Mouse (Mus musculus): ENCODE measurements around the gene Pcdh17. TPM values are rescaled to one million over a fixed set of nuclear protein-coding genes. Genes with fewer than 3 reads are reported as not detected.
A peak's percentile ranks its signal among the peaks of the same experiment; 100 is the strongest.

The Pcdh17 gene
- polyA plus RNA-seq, 1 experiment from 2014 or later = 42.6 TPM

DNA sequence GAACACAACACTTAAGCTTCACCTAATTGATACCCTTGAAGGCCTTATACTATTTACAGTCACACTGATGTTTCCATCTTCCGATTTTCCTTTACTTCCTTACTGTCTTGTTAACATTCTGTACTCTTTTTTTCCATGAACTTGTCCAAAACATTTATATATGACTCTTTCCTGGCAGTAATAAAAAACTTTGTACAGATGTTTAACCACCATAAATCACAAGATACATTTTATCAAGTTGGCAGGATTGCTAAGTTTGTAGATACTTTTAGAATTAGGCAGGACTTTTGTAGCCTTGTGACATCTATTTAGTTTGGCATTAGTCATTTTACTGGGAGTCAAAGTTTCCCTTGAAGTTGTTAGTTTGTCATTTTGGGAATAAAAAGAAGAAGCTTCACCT, 32.1 kb downstream of the Pcdh17 start:
- Histone ChIP-seq H3K36me3 (ENCODE audit: control insufficient read depth, insufficient read depth, low read length) (no peaks in the 10 kb centered on the region), H3K4me1 (ENCODE audit: control insufficient read depth, insufficient read depth, low read length) (peaks cover 2% of the 10 kb centered on the region; the same call in 1 of the 2 replicates), H3K27me3 (ENCODE audit: control insufficient read depth, insufficient read depth, low read depth, low read length) (no peaks in the 10 kb centered on the region), H3K9me3 (replicated peaks; ENCODE audit: control insufficient read depth, low read length, poor library complexity, severe bottlenecking) (no peaks in the 10 kb centered on the region), H3K27ac (ENCODE audit: low read length) (no peak overlapping the region), H3K4me2 (ENCODE audit: low read length) (no peak overlapping the region), H3K4me3 (ENCODE audit: low read depth, low read length) (no peak overlapping the region), H3K9ac (ENCODE audit: low read depth, low read length) (no peak overlapping the region)
- ATAC-seq = no peak
- WGBS = 84% methylated on average over 1 of the region's 1 CpGs

DNA sequence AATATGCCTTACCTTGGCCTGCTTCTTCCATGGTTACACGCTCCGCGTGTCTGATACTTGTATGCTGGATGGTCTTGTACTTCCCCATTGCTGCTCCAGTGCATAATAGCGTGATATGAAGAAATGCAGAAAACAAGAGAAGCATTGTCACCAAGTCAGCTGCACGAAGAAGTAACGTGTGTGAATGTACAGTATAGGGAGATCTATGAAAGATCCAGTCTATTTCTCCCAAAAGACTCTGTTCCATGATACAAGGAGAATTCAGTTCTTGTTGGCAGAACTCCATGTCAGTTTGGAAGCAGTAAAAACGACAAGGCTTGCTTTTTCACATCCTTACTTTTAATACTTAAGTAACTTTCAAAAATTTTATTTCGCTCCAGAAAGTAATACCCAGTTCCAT, 33.0 kb downstream of the Pcdh17 start:
- 83% methylated on average over 8 of the region's 8 CpGs for WGBS
- no peak overlapping the region for H3K4me3 ChIP-seq (ENCODE audit: low read depth, low read length)
- ATAC-seq = no peak
- no peaks in the 10 kb centered on the region for H3K9me3 ChIP-seq (replicated peaks; ENCODE audit: control insufficient read depth, low read length, poor library complexity, severe bottlenecking)
- H3K27me3 ChIP-seq (ENCODE audit: control insufficient read depth, insufficient read depth, low read depth, low read length) = no peaks in the 10 kb centered on the region
- H3K4me1 ChIP-seq (ENCODE audit: control insufficient read depth, insufficient read depth, low read length) = peaks cover 2% of the 10 kb centered on the region; the same call in 1 of the 2 replicates
- H3K36me3 ChIP-seq (ENCODE audit: control insufficient read depth, insufficient read depth, low read length) = no peaks in the 10 kb centered on the region
- H3K4me2 ChIP-seq (ENCODE audit: low read length) = no peak overlapping the region
- H3K9ac ChIP-seq (ENCODE audit: low read depth, low read length) = no peak overlapping the region
- H3K27ac ChIP-seq (ENCODE audit: low read length) = no peak overlapping the region

DNA sequence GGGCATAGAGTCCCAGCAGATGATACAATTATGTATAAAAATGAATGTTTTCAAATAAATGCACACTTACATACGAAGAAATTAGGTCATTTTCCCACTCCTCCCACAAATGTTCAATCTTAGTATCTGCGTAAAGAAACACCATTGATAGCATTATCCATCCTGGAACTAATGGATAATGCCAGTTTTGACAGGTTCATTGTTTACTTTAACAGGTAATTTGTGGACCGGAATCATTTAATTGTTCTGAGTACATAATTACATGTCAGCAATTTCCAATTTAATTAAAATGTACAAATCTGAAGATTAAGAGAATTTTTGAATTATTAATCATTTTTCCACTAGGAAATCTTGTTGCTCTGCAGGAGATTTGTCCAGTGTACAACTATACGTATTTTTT, 33.5 kb downstream of the Pcdh17 start:
- Histone ChIP-seq H3K27ac (ENCODE audit: low read length) (no peak overlapping the region), H3K9me3 (replicated peaks; ENCODE audit: control insufficient read depth, low read length, poor library complexity, severe bottlenecking) (no peaks in the 10 kb centered on the region), H3K4me2 (ENCODE audit: low read length) (no peak overlapping the region), H3K4me3 (ENCODE audit: low read depth, low read length) (no peak overlapping the region), H3K36me3 (ENCODE audit: control insufficient read depth, insufficient read depth, low read length) (no peaks in the 10 kb centered on the region), H3K4me1 (ENCODE audit: control insufficient read depth, insufficient read depth, low read length) (peaks cover 2% of the 10 kb centered on the region; the same call in 1 of the 2 replicates), H3K27me3 (ENCODE audit: control insufficient read depth, insufficient read depth, low read depth, low read length) (no peaks in the 10 kb centered on the region), H3K9ac (ENCODE audit: low read depth, low read length) (no peak overlapping the region)
- 61% methylated on average over 4 of the region's 4 CpGs for WGBS
- no peak for ATAC-seq

DNA sequence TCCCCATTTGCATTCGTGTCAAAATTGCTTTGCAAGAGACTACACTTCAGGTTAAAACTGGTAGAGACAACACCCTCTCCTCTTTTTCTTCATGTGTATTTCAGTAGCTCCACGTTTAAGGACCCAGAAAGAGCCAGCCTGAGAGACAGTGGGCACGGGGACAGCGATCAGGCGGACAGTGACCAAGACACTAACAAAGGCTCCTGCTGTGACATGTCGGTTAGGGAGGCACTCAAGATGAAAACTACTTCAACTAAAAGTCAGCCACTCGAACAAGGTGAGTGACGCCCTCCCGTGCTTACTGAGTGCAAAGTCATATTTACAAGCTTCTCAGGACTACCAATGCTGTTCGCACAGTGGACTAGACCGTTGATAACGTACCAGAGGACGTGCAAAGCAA, 34.0 kb downstream of the Pcdh17 start:
- WGBS = 37% methylated on average over 13 of the region's 13 CpGs
- no peak overlapping the region for H3K4me2 ChIP-seq (ENCODE audit: low read length)
- 0 out of 2 replicates have a peak, but pooled peaks have one; percentile 42 for ATAC-seq

DNA sequence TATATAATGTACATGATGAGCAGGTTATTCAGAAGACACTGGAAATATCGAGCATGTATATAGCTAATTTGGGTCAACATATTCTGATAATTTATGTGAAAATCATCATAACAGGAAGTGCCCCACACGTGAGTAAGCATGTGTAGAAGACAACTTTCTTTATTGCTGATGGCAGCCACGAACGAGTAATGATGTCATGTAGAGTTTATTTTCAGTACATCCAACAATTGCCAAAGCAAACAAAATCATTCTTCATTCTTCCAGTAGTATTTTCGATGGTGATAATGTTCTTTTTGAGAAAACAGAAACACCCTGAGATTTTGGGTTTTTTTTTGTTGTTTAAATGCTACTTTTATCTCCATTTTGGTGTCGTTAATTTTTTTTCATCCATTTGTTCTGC, 37.2 kb downstream of the Pcdh17 start:
- no peaks in the 10 kb centered on the region for H3K9me3 ChIP-seq (replicated peaks; ENCODE audit: control insufficient read depth, low read length, poor library complexity, severe bottlenecking)
- 86% methylated on average over 6 of the region's 6 CpGs for WGBS
- no peak overlapping the region for H3K4me3 ChIP-seq (ENCODE audit: low read depth, low read length)
- ATAC-seq = no peak
- H3K36me3 ChIP-seq (ENCODE audit: control insufficient read depth, insufficient read depth, low read length) = no peaks in the 10 kb centered on the region
- no peak overlapping the region for H3K9ac ChIP-seq (ENCODE audit: low read depth, low read length)
- peaks cover 2% of the 10 kb centered on the region; the same call in 1 of the 2 replicates for H3K4me1 ChIP-seq (ENCODE audit: control insufficient read depth, insufficient read depth, low read length)
- H3K27ac ChIP-seq (ENCODE audit: low read length) = no peak overlapping the region
- no peaks in the 10 kb centered on the region for H3K27me3 ChIP-seq (ENCODE audit: control insufficient read depth, insufficient read depth, low read depth, low read length)
- no peak overlapping the region for H3K4me2 ChIP-seq (ENCODE audit: low read length)

More for the DNA sequence above, 34.0 kb downstream of the Pcdh17 start:
- H3K27ac ChIP-seq (ENCODE audit: low read length) = peak overlapping the region; percentile 28; the same call in 1 of the 2 replicates
- no peaks in the 10 kb centered on the region for H3K36me3 ChIP-seq (ENCODE audit: control insufficient read depth, insufficient read depth, low read length)
- peaks cover 2% of the 10 kb centered on the region; the same call in 1 of the 2 replicates for H3K4me1 ChIP-seq (ENCODE audit: control insufficient read depth, insufficient read depth, low read length)
- no peak overlapping the region for H3K4me3 ChIP-seq (ENCODE audit: low read depth, low read length)
- no peaks in the 10 kb centered on the region for H3K9me3 ChIP-seq (replicated peaks; ENCODE audit: control insufficient read depth, low read length, poor library complexity, severe bottlenecking)
- H3K27me3 ChIP-seq (ENCODE audit: control insufficient read depth, insufficient read depth, low read depth, low read length) = no peaks in the 10 kb centered on the region
- H3K9ac ChIP-seq (ENCODE audit: low read depth, low read length) = no peak overlapping the region

DNA sequence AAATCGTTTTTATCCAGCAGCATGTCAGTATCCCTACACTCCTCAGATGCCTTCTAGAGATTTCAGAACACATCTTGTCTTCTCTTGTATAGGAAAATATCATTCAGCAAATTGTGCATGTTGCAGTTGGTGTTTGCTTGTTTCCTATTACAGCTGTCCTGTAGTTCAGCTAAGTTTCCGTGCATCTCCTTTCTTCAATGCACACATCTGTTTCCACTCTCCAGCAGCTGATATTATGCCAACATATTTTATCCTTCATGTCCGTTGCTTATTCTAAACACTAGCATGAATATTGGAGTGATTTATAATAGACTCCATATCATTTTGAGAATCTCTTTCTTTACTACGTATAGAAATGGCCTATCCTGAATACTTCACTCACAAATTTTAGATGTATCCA, 41.0 kb downstream of the Pcdh17 start:
- no peaks in the 10 kb centered on the region for H3K27me3 ChIP-seq (ENCODE audit: control insufficient read depth, insufficient read depth, low read depth, low read length)
- H3K4me1 ChIP-seq (ENCODE audit: control insufficient read depth, insufficient read depth, low read length) = no peaks in the 10 kb centered on the region
- no peak overlapping the region for H3K27ac ChIP-seq (ENCODE audit: low read length)
- H3K36me3 ChIP-seq (ENCODE audit: control insufficient read depth, insufficient read depth, low read length) = no peaks in the 10 kb centered on the region
- no peak for ATAC-seq
- no peak overlapping the region for H3K4me2 ChIP-seq (ENCODE audit: low read length)
- WGBS = 90% methylated on average over 4 of the region's 4 CpGs
- no peak overlapping the region for H3K9ac ChIP-seq (ENCODE audit: low read depth, low read length)
- H3K9me3 ChIP-seq (replicated peaks; ENCODE audit: control insufficient read depth, low read length, poor library complexity, severe bottlenecking) = no peaks in the 10 kb centered on the region
- H3K4me3 ChIP-seq (ENCODE audit: low read depth, low read length) = no peak overlapping the region

DNA sequence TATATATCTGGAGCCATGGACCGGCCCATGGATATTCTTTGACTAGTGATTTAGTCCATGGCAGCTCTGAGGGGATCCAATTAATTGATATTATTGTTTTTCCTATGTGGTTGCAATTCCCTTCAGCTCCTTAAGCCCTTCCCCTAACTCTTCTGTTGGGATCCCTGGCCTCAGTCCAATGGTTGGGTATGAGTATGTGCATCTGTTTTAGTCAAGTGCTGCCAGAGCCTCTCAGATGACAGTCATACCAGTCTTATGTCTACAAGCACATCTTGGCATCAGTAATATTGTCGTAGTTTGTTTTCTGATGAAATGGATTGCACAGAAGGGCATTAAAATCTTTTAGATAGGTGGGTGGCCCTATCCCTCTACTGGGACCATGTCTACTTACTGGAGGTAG, 67.6 kb downstream of the Pcdh17 start:
- ATAC-seq = no peak
- H3K9ac ChIP-seq (ENCODE audit: low read depth, low read length) = no peak overlapping the region
- 100% methylated on average over 2 of the region's 2 CpGs for WGBS
- H3K27ac ChIP-seq (ENCODE audit: low read length) = no peak overlapping the region
- H3K4me3 ChIP-seq (ENCODE audit: low read depth, low read length) = no peak overlapping the region
- no peaks in the 10 kb centered on the region for H3K4me1 ChIP-seq (ENCODE audit: control insufficient read depth, insufficient read depth, low read length)
- no peak overlapping the region for H3K4me2 ChIP-seq (ENCODE audit: low read length)
- no peaks in the 10 kb centered on the region for H3K9me3 ChIP-seq (replicated peaks; ENCODE audit: control insufficient read depth, low read length, poor library complexity, severe bottlenecking)
- H3K27me3 ChIP-seq (ENCODE audit: control insufficient read depth, insufficient read depth, low read depth, low read length) = no peaks in the 10 kb centered on the region
- H3K36me3 ChIP-seq (ENCODE audit: control insufficient read depth, insufficient read depth, low read length) = no peaks in the 10 kb centered on the region

DNA sequence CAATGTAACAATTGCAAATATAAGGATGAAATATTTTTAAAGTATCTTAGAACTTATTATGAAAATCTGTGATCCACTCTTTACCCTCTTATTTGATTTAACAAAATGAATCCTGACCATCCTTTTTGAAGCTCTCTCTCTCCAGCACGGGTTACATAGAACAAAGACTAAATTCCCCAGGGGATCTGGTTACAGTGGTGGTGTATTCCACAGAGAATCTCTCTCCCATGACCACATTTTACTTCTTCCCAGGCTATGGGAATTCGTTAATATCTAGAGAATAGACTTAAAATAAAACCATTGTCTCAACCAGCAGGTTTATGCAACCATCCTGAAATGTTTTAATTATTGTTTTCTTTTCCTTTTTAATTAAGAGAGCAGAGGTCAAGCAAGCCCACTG, 89.0 kb downstream of the Pcdh17 start:
- Histone ChIP-seq H3K9me3 (replicated peaks; ENCODE audit: control insufficient read depth, low read length, poor library complexity, severe bottlenecking) (no peaks in the 10 kb centered on the region), H3K4me2 (ENCODE audit: low read length) (no peak overlapping the region), H3K4me1 (ENCODE audit: control insufficient read depth, insufficient read depth, low read length) (no peaks in the 10 kb centered on the region), H3K36me3 (ENCODE audit: control insufficient read depth, insufficient read depth, low read length) (peaks cover 4% of the 10 kb centered on the region; the same call in 1 of the 2 replicates), H3K27ac (ENCODE audit: low read length) (no peak overlapping the region), H3K27me3 (ENCODE audit: control insufficient read depth, insufficient read depth, low read depth, low read length) (no peaks in the 10 kb centered on the region), H3K9ac (ENCODE audit: low read depth, low read length) (no peak overlapping the region), H3K4me3 (ENCODE audit: low read depth, low read length) (no peak overlapping the region)
- no peak for ATAC-seq
- WGBS = 16% methylated on average over 2 of the region's 2 CpGs

DNA sequence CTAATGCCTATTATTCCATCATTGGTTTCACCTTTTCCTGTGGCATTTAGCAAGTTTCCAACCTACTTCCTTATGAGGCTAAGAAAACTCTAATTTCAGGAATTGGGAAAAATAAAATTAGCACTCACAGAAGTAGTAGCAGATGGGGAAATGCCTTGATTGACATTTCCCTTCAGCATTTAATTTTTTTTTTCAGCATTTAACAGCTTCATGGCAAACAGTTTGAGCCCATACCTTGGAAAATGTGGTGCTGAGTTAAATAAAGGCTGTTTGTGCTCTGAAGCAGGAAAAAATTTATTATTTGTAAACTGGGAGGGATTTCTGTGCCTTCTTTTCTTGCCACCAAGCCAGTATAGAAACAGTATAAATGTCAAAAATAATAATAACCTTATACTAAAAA, 91.9 kb downstream of the Pcdh17 start:
- Histone ChIP-seq H3K27ac (ENCODE audit: low read length) (no peak overlapping the region), H3K36me3 (ENCODE audit: control insufficient read depth, insufficient read depth, low read length) (peaks cover 4% of the 10 kb centered on the region; the same call in 1 of the 2 replicates), H3K4me3 (ENCODE audit: low read depth, low read length) (no peak overlapping the region), H3K9ac (ENCODE audit: low read depth, low read length) (no peak overlapping the region), H3K4me2 (ENCODE audit: low read length) (no peak overlapping the region), H3K4me1 (ENCODE audit: control insufficient read depth, insufficient read depth, low read length) (no peaks in the 10 kb centered on the region), H3K27me3 (ENCODE audit: control insufficient read depth, insufficient read depth, low read depth, low read length) (no peaks in the 10 kb centered on the region), H3K9me3 (replicated peaks; ENCODE audit: control insufficient read depth, low read length, poor library complexity, severe bottlenecking) (no peaks in the 10 kb centered on the region)
- no peak for ATAC-seq
